Mouse (Mus musculus) midbrain, embryonic 12.5 days (tissue): ENCODE results near the gene Slc25a4. TPM values are rescaled to one million over a fixed set of nuclear protein-coding genes. Genes with fewer than 3 reads are reported as not detected.
A peak's percentile ranks its signal among the peaks of the same experiment; 100 is the strongest.

Source experiments
- ATAC-seq: fragments of 200-750 bp; cut with Nextera tagmentation; 2 replicates; pipeline ENCODE4 v1.8.0; 2017; ENCODE audit warnings: low read depth, moderate TSS enrichment, moderate library complexity; ENCODE audit not compliant: low FRiP score
- H3K27ac ChIP-seq: fragments of 300-500 bp; sonication (generic); replicated peaks from 2 replicates; pipeline ENCODE4 v1.5.1; 2016; ENCODE audit warnings: mild to moderate bottlenecking
- H3K27me3 ChIP-seq: fragments of 300-500 bp; sonication (generic); 2 replicates; pipeline ENCODE4 v1.6.1; 2016; ENCODE audit warnings: mild to moderate bottlenecking
- H3K36me3 ChIP-seq: fragments of 300-500 bp; sonication (generic); 2 replicates; pipeline ENCODE4 v1.6.1; 2016
- H3K4me1 ChIP-seq: fragments of 300-500 bp; sonication (generic); 2 replicates; pipeline ENCODE4 v1.6.1; 2016
- H3K4me2 ChIP-seq: fragments of 300-500 bp; sonication (generic); replicated peaks from 2 replicates; pipeline ENCODE4 v1.6.1; 2016; ENCODE audit warnings: mild to moderate bottlenecking, moderate library complexity
- H3K4me3 ChIP-seq: fragments of 300-500 bp; sonication (generic); 2 replicates; pipeline ENCODE4 v1.5.1; 2016; ENCODE audit warnings: mild to moderate bottlenecking
- H3K9ac ChIP-seq: fragments of 300-500 bp; sonication (generic); replicated peaks from 2 replicates; pipeline ENCODE4 v1.6.1; 2016; ENCODE audit warnings: mild to moderate bottlenecking, moderate library complexity
- H3K9me3 ChIP-seq: fragments of 300-500 bp; sonication (generic); 2 replicates; pipeline ENCODE4 v1.6.1; 2016; ENCODE audit warnings: mild to moderate bottlenecking
- WGBS: fragments of 180-500 bp; shearing (Covaris S2); methylation state at CpG from one replicate; pipeline ENCODE4 v1.1.7; 2016; 5-methylcytosine and 5-hydroxymethylcytosine counted together
- polyA plus RNA-seq: library from polyadenylated mRNA; unstranded; fragments of >200 nt; fragmentation: Nextera tagmentation; extraction: Ambion mirVana; gene quantifications from 2 replicates; pipeline ENCODE4 v1.2.1, GENCODE M21; 2016

Slc25a4 gene
- polyA plus RNA-seq, 1 experiment from 2014 or later: 494 TPM

DNA sequence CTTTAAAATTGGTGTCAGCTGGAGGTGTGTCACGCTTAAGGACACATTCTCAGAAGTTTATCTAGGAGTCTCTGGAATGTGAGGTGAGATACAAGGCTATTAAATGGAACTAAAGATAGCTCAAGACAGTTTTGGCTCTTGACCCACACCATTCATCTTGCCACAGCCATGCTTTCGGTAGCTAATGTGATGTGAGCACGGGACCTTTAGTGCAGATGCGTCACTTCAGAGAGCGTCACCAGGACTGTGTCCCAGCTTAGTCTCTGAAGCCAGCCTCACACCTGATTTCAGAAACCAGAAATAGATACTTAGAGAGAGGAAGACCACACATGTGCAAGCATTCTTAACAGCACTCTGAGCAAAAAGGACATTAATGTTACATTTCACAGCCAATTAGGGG lies 15.5 kb upstream of the Slc25a4 start:
- H3K27me3 ChIP-seq: no peaks in the 10 kb centered on the region
- H3K36me3 ChIP-seq: no peaks in the 10 kb centered on the region
- H3K9me3 ChIP-seq: no peaks in the 10 kb centered on the region
- no peak overlapping the region for H3K4me2 ChIP-seq
- H3K27ac ChIP-seq: no peak overlapping the region
- no peak for ATAC-seq
- H3K4me1 ChIP-seq: no peaks in the 10 kb centered on the region
- WGBS: 86% methylated on average over 5 of the region's 5 CpGs
- no peak overlapping the region for H3K9ac ChIP-seq
- no peak overlapping the region for H3K4me3 ChIP-seq

DNA sequence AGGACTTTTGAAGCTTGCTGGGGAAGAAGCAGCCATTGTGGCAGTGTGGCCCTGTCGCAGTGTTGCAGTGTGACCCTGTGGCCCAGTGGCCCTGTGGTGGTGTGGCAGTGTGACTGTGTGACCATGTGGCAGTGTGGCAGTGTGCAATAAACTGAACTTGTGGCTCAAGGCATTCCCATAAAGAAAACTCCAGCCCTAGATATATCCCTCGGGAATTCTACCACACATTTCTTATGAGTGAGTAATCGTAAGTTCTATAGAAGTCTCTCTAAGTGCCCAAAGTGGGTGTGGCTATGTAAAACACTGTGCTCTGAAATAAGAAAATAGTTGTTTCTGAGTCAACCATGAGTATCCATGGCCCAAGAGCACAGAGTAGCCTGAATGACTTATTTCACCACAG lies 14.4 kb upstream of the Slc25a4 start:
- Histone ChIP-seq H3K36me3 (no peaks in the 10 kb centered on the region), H3K27me3 (no peaks in the 10 kb centered on the region), H3K4me2 (no peak overlapping the region), H3K9ac (no peak overlapping the region), H3K4me3 (no peak overlapping the region), H3K27ac (no peak overlapping the region), H3K9me3 (no peaks in the 10 kb centered on the region), H3K4me1 (no peaks in the 10 kb centered on the region)
- WGBS: 84% methylated on average over 3 of the region's 3 CpGs
- no peak for ATAC-seq

- Histone ChIP-seq H3K27ac (no peak overlapping the region), H3K27me3 (peaks cover 11% of the 10 kb centered on the region), H3K9ac (no peak overlapping the region), H3K4me2 (no peak overlapping the region), H3K36me3 (no peaks in the 10 kb centered on the region), H3K9me3 (no peaks in the 10 kb centered on the region), H3K4me1 (peaks cover 7% of the 10 kb centered on the region; the same call in 1 of the 2 replicates), H3K4me3 (no peak overlapping the region)
- 71% methylated on average over 3 of the region's 3 CpGs for WGBS
- ATAC-seq: no peak
Measured at GRCm38 (mm10) chr8:46220566-46220965, 9.5 kb upstream of the Slc25a4 start.

- WGBS: 2% methylated on average over 14 of the region's 14 CpGs
- H3K36me3 ChIP-seq: no peaks in the 10 kb centered on the region
- no peaks in the 10 kb centered on the region for H3K9me3 ChIP-seq
- peak; percentile 91 for ATAC-seq
- no peak overlapping the region; the same call in 1 of the 2 replicates for H3K9ac ChIP-seq
- H3K27me3 ChIP-seq: peaks cover 24% of the 10 kb centered on the region
- peaks cover 12% of the 10 kb centered on the region for H3K4me1 ChIP-seq
- peak overlapping the region; percentile 54 for H3K27ac ChIP-seq
- H3K4me2 ChIP-seq: peak overlapping the region; percentile 47
- H3K4me3 ChIP-seq: peak overlapping the region; percentile 30
Measured at GRCm38 (mm10) chr8:46216838-46217237, 5.8 kb upstream of the Slc25a4 start.

GRCm38 (mm10) chr8:46213971-46214480 lies 2.9 kb upstream of the Slc25a4 start:
- Histone ChIP-seq H3K27ac (no peak overlapping the region), H3K4me3 (no peak overlapping the region), H3K36me3 (peaks cover 2% of the 10 kb centered on the region), H3K9me3 (no peaks in the 10 kb centered on the region), H3K9ac (no peak overlapping the region), H3K4me2 (no peak overlapping the region), H3K4me1 (peaks cover 29% of the 10 kb centered on the region), H3K27me3 (peaks cover 21% of the 10 kb centered on the region)
- 5% methylated on average over 2 of the region's 2 CpGs for whole genome bisulfite sequencing
- ATAC-seq: no peak

- H3K36me3 ChIP-seq: peaks cover 20% of the 10 kb centered on the region
- no peak overlapping the region for H3K4me3 ChIP-seq
- no peak for ATAC-seq
- no peaks in the 10 kb centered on the region for H3K9me3 ChIP-seq
- 42% methylated on average over 7 of the region's 7 CpGs for WGBS
- 0 out of 2 replicates have a peak overlapping the region, but pooled peaks have one; percentile 92 for H3K9ac ChIP-seq
- no peak overlapping the region for H3K27ac ChIP-seq
- H3K4me2 ChIP-seq: peak overlapping the region; percentile 81; the same call in 1 of the 2 replicates
- H3K4me1 ChIP-seq: peaks cover 37% of the 10 kb centered on the region
- peaks cover 13% of the 10 kb centered on the region for H3K27me3 ChIP-seq
Measured at GRCm38 (mm10) chr8:46212194-46212593, 1.1 kb upstream of the Slc25a4 start.

DNA sequence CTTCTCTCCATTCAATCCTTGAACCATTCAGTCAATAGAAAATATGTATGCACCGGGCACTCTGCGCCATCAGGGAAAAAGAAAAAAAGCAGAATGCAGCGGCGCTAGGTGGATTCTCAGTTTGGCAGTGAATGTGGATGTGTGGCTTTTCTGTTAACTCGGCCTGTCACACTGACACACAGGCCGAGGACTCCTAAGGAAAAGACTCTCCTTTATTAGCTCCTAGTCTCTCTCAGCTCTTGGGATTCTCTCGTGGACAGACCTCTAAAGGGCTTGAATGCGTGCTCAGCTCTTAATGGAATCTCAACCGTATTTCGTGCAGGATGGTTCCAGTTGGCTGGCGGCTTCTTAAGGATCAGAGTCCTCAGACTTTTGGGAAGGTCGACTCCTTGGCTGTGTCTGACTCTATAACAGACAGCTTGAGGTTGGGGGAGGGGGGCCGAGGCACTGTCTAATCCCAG lies 557 bp upstream of the Slc25a4 start:
- H3K27me3 ChIP-seq: peaks cover 13% of the 10 kb centered on the region
- ATAC-seq: no peak
- H3K9me3 ChIP-seq: no peaks in the 10 kb centered on the region
- peak overlapping the region; percentile 81 for H3K4me2 ChIP-seq
- H3K4me3 ChIP-seq: peak overlapping the region; percentile 80
- peak overlapping the region; percentile 92 for H3K9ac ChIP-seq
- 4% methylated on average over 13 of the region's 13 CpGs for WGBS
- peaks cover 32% of the 10 kb centered on the region for H3K4me1 ChIP-seq
- peak overlapping the region; percentile 96 for H3K27ac ChIP-seq
- peaks cover 26% of the 10 kb centered on the region for H3K36me3 ChIP-seq

- Histone ChIP-seq H3K27ac (no peak overlapping the region), H3K9me3 (no peaks in the 10 kb centered on the region), H3K4me1 (peaks cover 32% of the 10 kb centered on the region), H3K4me3 (peak overlapping the region; percentile 80), H3K4me2 (peak overlapping the region; percentile 81), H3K36me3 (peaks cover 52% of the 10 kb centered on the region), H3K27me3 (peaks cover 6% of the 10 kb centered on the region), H3K9ac (peak overlapping the region; percentile 92; the same call in 1 of the 2 replicates)
- no peak for ATAC-seq
- WGBS: 84% methylated on average over 15 of the region's 15 CpGs
Measured at GRCm38 (mm10) chr8:46209057-46209456, 2.0 kb downstream of the Slc25a4 start.

GRCm38 (mm10) chr8:46208354-46208753 lies 2.7 kb downstream of the Slc25a4 start:
- H3K4me1 ChIP-seq: peaks cover 32% of the 10 kb centered on the region
- H3K9ac ChIP-seq: peak overlapping the region; percentile 34; the same call in 1 of the 2 replicates
- H3K27me3 ChIP-seq: peaks cover under 1% of the 10 kb centered on the region; the same call in 1 of the 2 replicates
- whole genome bisulfite sequencing: 87% methylated on average over 12 of the region's 12 CpGs
- no peak for ATAC-seq
- H3K36me3 ChIP-seq: peaks cover 57% of the 10 kb centered on the region
- no peak overlapping the region for H3K27ac ChIP-seq
- H3K9me3 ChIP-seq: no peaks in the 10 kb centered on the region
- peak overlapping the region; percentile 80 for H3K4me3 ChIP-seq
- H3K4me2 ChIP-seq: peak overlapping the region; percentile 81

GRCm38 (mm10) chr8:46206107-46206506 lies 5.0 kb downstream of the Slc25a4 start:
- H3K27me3 ChIP-seq: no peaks in the 10 kb centered on the region
- no peak overlapping the region for H3K27ac ChIP-seq
- H3K4me1 ChIP-seq: peaks cover 22% of the 10 kb centered on the region
- whole genome bisulfite sequencing: 91% methylated on average over 6 of the region's 6 CpGs
- H3K4me2 ChIP-seq: no peak overlapping the region
- no peak overlapping the region for H3K9ac ChIP-seq
- H3K9me3 ChIP-seq: no peaks in the 10 kb centered on the region
- no peak for ATAC-seq
- no peak overlapping the region for H3K4me3 ChIP-seq
- H3K36me3 ChIP-seq: peaks cover 77% of the 10 kb centered on the region

GRCm38 (mm10) chr8:46204974-46205640 lies 6.0 kb downstream of the Slc25a4 start:
- Histone ChIP-seq H3K27me3 (no peaks in the 10 kb centered on the region), H3K9me3 (no peaks in the 10 kb centered on the region), H3K4me3 (no peak overlapping the region), H3K4me2 (no peak overlapping the region), H3K4me1 (peaks cover 20% of the 10 kb centered on the region), H3K36me3 (peaks cover 77% of the 10 kb centered on the region), H3K9ac (no peak overlapping the region), H3K27ac (no peak overlapping the region)
- no peak for ATAC-seq
- 83% methylated on average over 9 of the region's 9 CpGs for WGBS

DNA sequence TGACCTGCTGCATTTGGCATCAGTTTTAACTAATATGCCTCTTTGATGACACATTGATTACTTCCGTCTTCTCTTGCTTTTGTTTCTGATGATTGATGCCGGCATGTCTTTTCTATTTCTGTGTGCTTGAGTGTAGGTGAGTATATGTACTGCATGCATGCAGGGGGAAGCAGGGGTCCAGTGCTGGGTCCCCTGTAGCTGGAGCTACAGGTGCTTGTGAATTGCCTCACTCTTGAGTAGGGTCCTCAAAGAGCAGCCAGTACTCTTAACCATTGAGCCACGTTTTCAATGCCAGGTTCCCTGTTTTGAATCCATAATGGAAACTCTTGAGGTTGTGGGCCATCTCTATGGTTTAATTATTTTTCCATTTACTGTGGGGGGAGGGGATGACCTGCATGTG lies 6.8 kb downstream of the Slc25a4 start:
- no peaks in the 10 kb centered on the region for H3K27me3 ChIP-seq
- H3K36me3 ChIP-seq: peaks cover 77% of the 10 kb centered on the region
- no peak overlapping the region for H3K27ac ChIP-seq
- ATAC-seq: no peak
- H3K4me1 ChIP-seq: peaks cover 12% of the 10 kb centered on the region
- no peaks in the 10 kb centered on the region for H3K9me3 ChIP-seq
- H3K9ac ChIP-seq: no peak overlapping the region
- WGBS: 88% methylated on average over 3 of the region's 3 CpGs
- H3K4me3 ChIP-seq: no peak overlapping the region
- H3K4me2 ChIP-seq: no peak overlapping the region
